Mouse (Mus musculus): ENCODE results near the gene Lrrc74a. TPM values are rescaled to one million over a fixed set of nuclear protein-coding genes. Genes with fewer than 3 reads are reported as not detected.

The Lrrc74a gene
- polyA plus RNA-seq, 1 experiment from 2014 or later: not detected

DNA sequence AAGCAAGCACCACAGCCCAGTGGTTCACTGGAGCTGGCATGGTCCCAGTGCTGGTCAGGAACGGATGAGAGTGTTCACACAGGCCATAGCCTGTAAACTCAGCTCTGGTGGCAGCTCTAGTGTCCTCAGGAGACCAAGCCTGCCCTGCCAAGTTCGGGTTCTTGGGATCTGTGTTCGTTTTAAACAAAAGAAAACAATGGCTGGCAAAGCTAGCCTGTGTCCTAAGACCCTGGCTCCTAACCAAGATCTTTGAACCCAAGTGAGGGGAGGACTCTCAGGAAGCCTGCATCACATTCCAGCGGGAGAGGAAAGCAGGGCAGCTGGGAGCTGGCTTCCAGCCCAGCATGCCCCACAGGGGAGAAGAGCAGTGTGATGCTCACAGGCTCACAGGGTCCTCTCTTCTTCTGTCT lies 36.1 kb downstream of the Lrrc74a start:
- ATAC-seq: peak; percentile 61
- in situ Hi-C loops (cut with MboI; ENCODE audit: low pct_unique_long_range_greater_than_20kb): loop anchor here (5.0 kb wide), 2 partner anchors 137 to 172 kb away; no protein-coding TSS in a partner anchor
- no peaks in the 10 kb centered on the region for H3K27me3 ChIP-seq
- DNase-seq (ENCODE audit: low read depth, low spot score): no peak
- TF ChIP-seq CTCF (IDR thresholded peaks at IDR 0.05): no peak
- ChIA-PET CTCF (interaction anchor here (0.8 to 5.3 kb wide), 14 partner anchors 9 to 283 kb away, joined by 3 to 26 read pairs (median 4); no protein-coding TSS in a partner anchor), POLR2A (interaction anchor here (1.3 to 1.4 kb wide), 2 partner anchors 20 to 176 kb away, joined by 3 to 4 read pairs; no protein-coding TSS in a partner anchor)

DNA sequence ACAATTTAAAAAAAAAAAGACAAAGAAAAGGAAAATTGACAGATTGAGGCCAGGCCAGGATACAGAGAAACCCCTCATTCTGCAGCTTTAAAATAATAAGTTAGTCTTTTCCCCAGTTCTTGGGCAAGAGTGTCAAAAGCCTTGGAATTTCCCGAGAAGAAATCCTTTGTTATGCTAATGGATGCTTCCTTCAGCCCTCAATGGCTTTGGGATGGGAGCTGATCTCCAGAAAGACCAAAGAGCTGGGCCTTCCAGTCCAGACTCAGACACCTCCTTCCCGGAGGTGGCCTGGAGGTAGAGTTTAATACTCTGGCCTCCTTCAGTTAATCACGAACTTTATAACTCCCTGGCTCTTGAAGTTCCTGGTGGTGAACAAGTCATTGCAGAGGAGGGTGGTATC lies 36.8 kb downstream of the Lrrc74a start:
- ChIA-PET CTCF (interaction anchor here (1.1 to 5.3 kb wide), 7 partner anchors 19 to 282 kb away, joined by 3 to 26 read pairs (median 10); no protein-coding TSS in a partner anchor), POLR2A (interaction anchor here (0.7 to 1.4 kb wide), 4 partner anchors 19 to 175 kb away, joined by 3 to 4 read pairs (median 4); no protein-coding TSS in a partner anchor)
- no peak for TF ChIP-seq CTCF (IDR thresholded peaks at IDR 0.05)
- H3K27me3 ChIP-seq: no peaks in the 10 kb centered on the region
- ATAC-seq (no peak), DNase-seq (ENCODE audit: low read depth, low spot score) (no peak)
- in situ Hi-C loops (cut with MboI; ENCODE audit: low pct_unique_long_range_greater_than_20kb): loop anchor here (5.0 kb wide), 2 partner anchors 136 to 171 kb away; no protein-coding TSS in a partner anchor

DNA sequence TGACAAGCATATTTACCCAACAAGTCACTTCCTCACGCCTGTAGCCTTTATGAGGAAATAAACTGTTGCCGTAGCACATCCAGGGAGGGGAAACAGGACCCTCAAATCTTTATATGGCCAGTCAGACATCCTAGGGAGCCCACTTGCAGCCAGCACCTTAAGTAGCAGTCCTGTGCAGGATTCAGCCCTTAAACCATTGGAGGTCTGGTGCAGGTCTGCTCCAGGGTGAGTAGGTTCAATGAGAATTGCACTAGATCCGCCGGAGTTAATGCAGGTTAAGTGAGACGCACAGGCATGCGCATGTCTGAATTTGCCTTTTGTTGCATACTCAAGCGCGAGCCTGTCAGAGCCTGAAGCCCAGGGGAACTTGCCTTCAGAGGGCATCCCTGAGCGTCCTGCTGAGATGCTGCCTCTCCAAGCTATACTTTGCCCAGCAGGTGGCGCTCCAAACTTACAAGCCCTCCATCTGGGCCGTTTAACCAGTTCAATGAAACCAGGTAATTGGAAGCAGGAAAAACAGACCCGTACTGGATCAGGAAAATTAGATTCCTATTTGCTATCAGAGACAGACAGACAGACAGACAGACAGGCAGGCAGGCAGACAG lies 37.8 kb downstream of the Lrrc74a start:
- no peaks in the 10 kb centered on the region for H3K27me3 ChIP-seq
- ChIA-PET CTCF (interaction anchor here (1.3 to 5.3 kb wide), 5 partner anchors 9 to 152 kb away, joined by 3 to 26 read pairs (median 5); no protein-coding TSS in a partner anchor), POLR2A (no interaction called here)
- DNase-seq (ENCODE audit: low read depth, low spot score): no peak
- peak; percentile 97 for TF ChIP-seq CTCF (IDR thresholded peaks at IDR 0.05)
- in situ Hi-C loops (cut with MboI; ENCODE audit: low pct_unique_long_range_greater_than_20kb): loop anchor here (5.0 kb wide), 2 partner anchors 135 to 170 kb away; no protein-coding TSS in a partner anchor
- ATAC-seq: peak; percentile 72

DNA sequence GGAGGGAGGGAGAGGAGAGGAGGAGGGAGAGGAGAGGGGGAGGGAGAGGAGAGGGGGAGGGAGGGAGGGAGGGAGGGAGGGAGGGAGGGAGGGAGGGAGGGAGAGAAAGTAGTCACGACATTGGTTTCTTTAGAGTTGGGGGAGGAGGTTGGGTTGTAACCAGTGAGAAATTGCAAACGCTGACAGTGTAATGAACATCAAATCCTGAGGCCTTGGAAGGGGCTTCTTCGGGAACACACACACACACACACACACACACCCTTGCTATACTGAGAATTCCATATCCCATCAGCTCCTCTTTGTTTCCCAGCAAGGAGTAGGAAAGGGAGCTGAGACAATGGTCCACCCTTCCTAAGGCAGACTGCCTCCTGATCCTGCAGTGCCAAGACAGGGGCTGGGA lies 38.4 kb downstream of the Lrrc74a start:
- ChIA-PET POLR2A (no interaction called here), CTCF (interaction anchor here (1.1 to 3.4 kb wide), 6 partner anchors 9 to 134 kb away, joined by 3 to 14 read pairs (median 4); no protein-coding TSS in a partner anchor)
- ATAC-seq (no peak), DNase-seq (ENCODE audit: low read depth, low spot score) (no peak)
- no peak for TF ChIP-seq CTCF (IDR thresholded peaks at IDR 0.05)
- in situ Hi-C loops (cut with MboI; ENCODE audit: low pct_unique_long_range_greater_than_20kb): loop anchor here (5.0 kb wide), 2 partner anchors 135 to 170 kb away; no protein-coding TSS in a partner anchor
- H3K27me3 ChIP-seq: no peaks in the 10 kb centered on the region

DNA sequence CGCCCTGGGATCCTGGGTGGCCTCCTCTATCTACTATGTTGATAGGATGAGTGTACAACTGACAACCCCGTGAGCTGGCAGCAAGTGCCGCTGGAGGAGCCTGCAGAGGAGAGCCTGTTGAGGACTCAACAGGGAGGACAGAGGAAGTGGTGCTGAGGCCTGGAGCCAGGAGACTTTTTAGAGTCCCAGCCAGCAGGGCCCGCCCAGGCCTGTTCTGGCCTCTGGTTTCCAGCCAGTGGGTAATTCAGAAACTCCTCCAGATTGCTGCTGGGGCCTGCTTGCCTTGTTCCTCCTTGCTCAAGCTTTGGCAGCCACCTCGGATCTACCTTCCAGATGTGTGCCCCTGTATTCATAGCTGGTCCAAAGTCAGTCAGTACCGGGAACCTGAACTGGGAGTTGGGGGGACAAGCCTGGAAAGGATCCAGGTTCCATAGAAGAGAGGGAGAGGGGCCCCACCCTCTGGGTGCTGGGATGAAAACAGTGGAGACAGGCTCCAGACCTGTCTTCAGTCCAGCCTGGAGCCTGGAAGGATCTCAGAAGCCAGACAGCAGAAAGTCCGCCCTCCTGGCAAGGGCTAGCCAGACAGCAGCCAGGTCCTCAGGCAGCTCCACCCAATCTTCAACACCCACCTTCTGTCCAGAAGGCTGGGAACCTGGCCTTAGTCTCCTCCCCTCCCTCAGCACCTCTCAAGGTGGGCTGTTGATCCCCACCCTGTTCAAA lies 41.6 kb downstream of the Lrrc74a start:
- POLR2A ChIA-PET: no interaction called here
- no peak for DNase-seq (ENCODE audit: low read depth, low spot score)

DNA sequence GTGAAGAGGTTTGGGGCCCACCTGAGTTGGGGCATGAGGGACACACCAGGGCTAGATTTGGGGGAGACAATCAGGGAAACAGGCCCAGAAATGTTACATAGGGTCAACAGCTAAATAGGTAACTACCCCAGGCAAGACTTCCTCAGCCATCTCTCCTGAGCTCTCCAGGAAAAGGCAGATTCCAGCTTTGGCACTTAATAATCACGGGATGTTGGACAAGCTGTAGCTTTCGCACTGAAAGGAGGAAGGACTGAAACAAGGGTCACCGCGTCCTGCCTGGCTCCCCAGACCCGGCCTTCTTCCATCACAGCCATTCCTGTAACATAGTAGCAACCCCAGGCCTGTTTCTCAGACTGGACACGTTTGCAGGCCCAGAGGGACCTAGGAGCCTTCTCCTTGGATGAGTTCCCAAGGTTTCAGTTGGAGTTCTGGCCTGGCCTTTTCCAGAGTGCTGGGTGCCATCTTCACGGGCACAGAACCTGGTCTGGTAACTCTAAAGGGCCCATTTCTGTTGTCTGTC lies 42.2 kb downstream of the Lrrc74a start:
- no peaks in the 10 kb centered on the region for H3K27me3 ChIP-seq
- no peak for DNase-seq (ENCODE audit: low read depth, low spot score)
- TF ChIP-seq CTCF (IDR thresholded peaks at IDR 0.05): no peak
- in situ Hi-C loops (cut with MboI; ENCODE audit: low pct_unique_long_range_greater_than_20kb): no loop called here
- ChIA-PET POLR2A (no interaction called here), CTCF (interaction anchor here (1.3 to 1.4 kb wide), 2 partner anchors 14 to 147 kb away, joined by 3 to 4 read pairs; no protein-coding TSS in a partner anchor)
- no peak for ATAC-seq

More for the DNA sequence above, 41.6 kb downstream of the Lrrc74a start:
- CTCF ChIA-PET: interaction anchor here (1.1 to 1.4 kb wide), 3 partner anchors 14 to 169 kb away, joined by 3 to 4 read pairs (median 4); no protein-coding TSS in a partner anchor
- no peaks in the 10 kb centered on the region for H3K27me3 ChIP-seq
- no peak for ATAC-seq
- in situ Hi-C loops (cut with MboI; ENCODE audit: low pct_unique_long_range_greater_than_20kb): no loop called here
- TF ChIP-seq CTCF (IDR thresholded peaks at IDR 0.05): no peak

DNA sequence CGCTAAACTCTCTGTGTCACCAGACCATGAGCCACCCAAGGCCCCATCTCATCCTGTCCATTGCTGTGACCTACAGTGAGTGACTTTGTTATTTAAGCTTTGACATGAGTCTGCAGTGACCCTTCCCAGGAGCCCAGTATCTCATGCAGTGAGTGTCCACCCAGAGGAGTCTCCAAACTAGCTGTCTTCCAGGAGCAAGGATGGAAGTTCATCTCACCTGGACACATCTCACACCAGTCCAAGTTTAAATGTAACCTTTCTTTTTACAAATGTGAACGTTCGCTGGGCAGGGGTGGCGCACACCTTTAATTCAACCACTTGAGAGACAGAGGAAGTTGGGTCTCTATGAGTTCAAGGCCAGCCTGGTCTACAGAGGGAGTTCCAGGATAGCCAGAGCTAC lies 44.4 kb downstream of the Lrrc74a start:
- CTCF ChIA-PET: interaction anchor here (1.1 to 1.6 kb wide), 4 partner anchors 12 to 167 kb away, joined by 3 read pairs; no protein-coding TSS in a partner anchor
- H3K27me3 ChIP-seq: no peaks in the 10 kb centered on the region
- TF ChIP-seq CTCF (IDR thresholded peaks at IDR 0.05): no peak
- DNase-seq (ENCODE audit: low read depth, low spot score): no peak
- POLR2A ChIA-PET: no interaction called here
- no peak for ATAC-seq
- in situ Hi-C loops (cut with MboI; ENCODE audit: low pct_unique_long_range_greater_than_20kb): no loop called here

DNA sequence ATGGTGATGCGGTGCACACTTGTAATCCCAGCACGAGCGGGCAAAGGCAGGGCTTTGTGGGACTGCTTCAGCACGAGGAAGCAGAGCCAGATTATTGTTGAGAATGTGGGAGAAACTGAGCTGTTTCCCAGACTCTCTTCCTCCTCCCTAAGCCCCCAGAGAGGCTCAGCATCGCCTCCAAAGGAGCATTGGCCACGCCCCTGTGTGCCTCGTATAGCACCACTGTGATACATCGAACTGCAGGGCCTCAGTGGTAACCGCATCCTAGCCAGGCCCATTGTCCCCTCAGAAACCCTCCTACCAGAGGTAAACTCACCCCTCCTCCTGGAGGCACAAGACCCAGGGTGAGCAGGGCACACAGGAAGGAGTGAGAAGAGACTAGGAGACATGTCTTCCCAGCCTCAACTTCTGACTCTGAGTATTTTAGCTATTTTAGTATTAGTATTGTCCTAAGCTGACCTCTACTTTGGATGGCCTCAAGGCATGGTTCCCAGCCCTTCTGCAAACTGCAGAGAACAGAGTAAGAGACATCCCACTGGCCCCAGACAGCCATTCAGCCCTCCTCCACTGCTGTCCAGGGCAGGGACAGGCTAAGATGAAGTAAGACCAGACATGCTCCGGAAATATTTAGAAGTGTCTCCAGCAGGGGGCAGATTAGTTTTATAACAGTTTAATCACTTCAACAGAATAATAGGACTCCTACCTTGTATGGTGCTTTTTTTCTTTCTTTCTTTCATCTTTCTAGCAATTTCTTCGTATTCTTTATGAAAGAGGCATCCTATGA lies 45.2 kb downstream of the Lrrc74a start:
- CTCF ChIA-PET: interaction anchor here (0.6 to 1.6 kb wide), 6 partner anchors 10 to 166 kb away, joined by 3 to 4 read pairs (median 3); no protein-coding TSS in a partner anchor
- H3K27me3 ChIP-seq: no peaks in the 10 kb centered on the region
- DNase-seq (ENCODE audit: low read depth, low spot score): no peak
- in situ Hi-C loops (cut with MboI; ENCODE audit: low pct_unique_long_range_greater_than_20kb): no loop called here
- TF ChIP-seq CTCF (IDR thresholded peaks at IDR 0.05): peak; percentile 47
- POLR2A ChIA-PET: no interaction called here
- ATAC-seq: peak; percentile 39

DNA sequence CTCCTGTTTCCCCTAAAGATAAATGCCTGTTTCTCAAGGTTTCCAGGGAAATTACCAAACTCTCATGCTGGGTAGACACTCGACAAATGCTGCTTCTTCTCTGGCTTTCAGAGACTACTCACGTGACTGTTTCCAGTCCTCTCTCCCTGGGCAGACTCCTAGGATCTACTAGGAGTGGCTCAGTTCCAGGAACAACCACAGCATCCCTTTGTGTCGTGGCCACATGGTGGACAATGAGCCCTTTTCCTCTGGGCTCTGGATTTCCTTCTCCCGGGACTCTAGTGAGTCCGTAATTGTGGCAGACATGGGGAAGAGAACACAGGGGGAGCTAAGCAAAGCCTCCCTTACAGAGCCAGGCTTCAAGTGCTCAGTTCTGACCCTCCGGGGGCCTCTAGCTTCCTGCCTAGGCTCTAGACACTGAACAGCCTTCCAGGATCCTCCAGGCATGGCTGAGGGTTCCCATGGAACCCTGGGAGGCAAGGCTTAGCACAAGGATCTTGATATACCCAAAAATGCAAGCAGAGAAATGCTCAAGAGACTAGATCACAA lies 47.6 kb downstream of the Lrrc74a start:
- ChIA-PET POLR2A (no interaction called here), CTCF (interaction anchor here (0.6 to 1.7 kb wide), 4 partner anchors 9 to 142 kb away, joined by 3 to 4 read pairs (median 4); no protein-coding TSS in a partner anchor)
- in situ Hi-C loops (cut with MboI; ENCODE audit: low pct_unique_long_range_greater_than_20kb): no loop called here
- ATAC-seq (no peak), DNase-seq (ENCODE audit: low read depth, low spot score) (no peak)
- no peak for TF ChIP-seq CTCF (IDR thresholded peaks at IDR 0.05)
- no peaks in the 10 kb centered on the region for H3K27me3 ChIP-seq

All from Patski (cell line).